Mouse (Mus musculus) G1E (cell line): ENCODE measurements around the gene Zfp607a. TPM values are rescaled to one million over a fixed set of nuclear protein-coding genes. Genes with fewer than 3 reads are reported as not detected.
"Not testable (repeated sequence)": the region's sequence is repeated elsewhere in the genome, so short reads cannot be mapped to it uniquely, and the experiment has no call there.

ENCODE experiments used
- ATAC-seq: 2 replicates; pipeline ENCODE4 v1.8.0; 2016; ENCODE audit warnings: mild to moderate bottlenecking; ENCODE audit not compliant: insufficient number of reproducible peaks, poor library complexity, low FRiP score, severe bottlenecking; ENCODE audit errors: extremely low read depth
- DNase-seq: peaks from one replicate; pipeline ENCODE4 v3.0.0; 2012; ENCODE audit warnings: low spot score
- H3K27me3 ChIP-seq: 2 replicates; pipeline ENCODE4 v1.6.1; 2012; ENCODE audit warnings: mild to moderate bottlenecking, low read length, inconsistent platforms; ENCODE audit not compliant: insufficient read depth
- H3K36me3 ChIP-seq: replicated peaks from 2 replicates; pipeline ENCODE3; 2012; ENCODE audit warnings: mild to moderate bottlenecking, inconsistent platforms
- H3K4me1 ChIP-seq: 2 replicates; pipeline ENCODE4 v1.6.1; 2012; ENCODE audit warnings: low read depth, low read length, inconsistent platforms, mixed read lengths; ENCODE audit not compliant: insufficient read depth
- H3K4me3 ChIP-seq: 2 replicates; pipeline ENCODE4 v1.5.1; 2012; ENCODE audit warnings: low read depth, mild to moderate bottlenecking, inconsistent platforms, low read length, moderate library complexity, mixed read lengths
- H3K9me3 ChIP-seq: replicated peaks from 2 replicates; pipeline ENCODE4 v1.6.1; 2012; ENCODE audit warnings: inconsistent platforms
- CTCF ChIP-seq: IDR thresholded peaks from 2 replicates; pipeline ENCODE4 v1.5.1; 2012; ENCODE audit warnings: low read depth, low read length, inconsistent platforms, mixed read lengths
- GATA1 ChIP-seq: IDR thresholded peaks from 2 replicates; pipeline ENCODE4 v1.6.1; 2012; ENCODE audit warnings: borderline replicate concordance, low read length, inconsistent platforms, mixed read lengths
- GATA2 ChIP-seq: IDR thresholded peaks from 2 replicates; pipeline ENCODE4 v1.6.1; 2012; ENCODE audit warnings: low read depth, low read length, inconsistent platforms, borderline replicate concordance
- POLR2AphosphoS5 ChIP-seq: IDR thresholded peaks from 2 replicates; pipeline ENCODE4 v1.6.1; 2012; ENCODE audit warnings: low read depth, low read length, inconsistent platforms; ENCODE audit not compliant: insufficient replicate concordance
- TAL1 ChIP-seq: conservative IDR thresholded peaks from 2 replicates; pipeline ENCODE4 v1.6.1; 2012; ENCODE audit warnings: low read depth, low read length, inconsistent platforms, mixed read lengths
- polyA plus RNA-seq: library from polyadenylated mRNA; stranded (reverse); fragments of >175 nt; gene quantifications from 2 replicates; pipeline ENCODE4 v1.2.3, GENCODE M21; 2012
- total RNA-seq, 2 experiments: library from RNA; stranded (forward) in 1 of 2; stranded (reverse) in 1 of 2; fragments of 200-1000 nt in 1 of 2; fragments of >200 nt in 1 of 2; fragmentation: Nextera tagmentation in 1 of 2; gene quantifications; 2 replicates each; pipeline ENCODE4 v1.2.3; 2014 to 2017

The Zfp607a gene
- total and polyA plus RNA-seq, 3 experiments, result 0.29 to 19.6 (median 15.5) TPM

DNA sequence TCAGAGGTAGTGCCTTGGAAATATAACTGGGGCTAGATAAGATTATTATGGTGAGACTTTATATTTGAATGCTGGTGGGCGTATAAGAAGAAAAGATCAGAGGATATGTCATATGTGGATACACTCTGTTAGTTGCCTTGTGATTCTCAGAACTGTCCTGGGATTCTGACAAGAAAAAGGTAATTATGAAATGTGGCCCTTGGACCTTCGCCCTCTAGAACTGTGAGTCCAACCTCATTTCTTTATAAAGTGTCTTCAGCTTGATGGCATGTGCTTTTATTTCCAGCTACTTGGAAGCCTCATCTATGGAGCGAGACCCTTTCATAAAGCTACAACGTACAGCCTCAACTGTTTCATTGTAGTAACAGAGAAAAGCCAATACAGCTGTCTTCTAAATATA lies 43.3 kb downstream of the Zfp607a start:
- no peak for TF ChIP-seq POLR2AphosphoS5
- TF ChIP-seq TAL1, result no peak
- TF ChIP-seq CTCF, result no peak
- TF ChIP-seq GATA2, result no peak
- no peak for TF ChIP-seq GATA1
- DNase-seq, result no peak
- H3K36me3 ChIP-seq, result no peaks in the 10 kb centered on the region
- H3K9me3 ChIP-seq, result 0 out of 2 replicates have a peak, but pooled peaks cover 2% of the 10 kb centered on the region
- H3K4me3 ChIP-seq, result no peak overlapping the region
- no peaks in the 10 kb centered on the region for H3K4me1 ChIP-seq
- no peak for ATAC-seq
- H3K27me3 ChIP-seq, result no peaks in the 10 kb centered on the region

DNA sequence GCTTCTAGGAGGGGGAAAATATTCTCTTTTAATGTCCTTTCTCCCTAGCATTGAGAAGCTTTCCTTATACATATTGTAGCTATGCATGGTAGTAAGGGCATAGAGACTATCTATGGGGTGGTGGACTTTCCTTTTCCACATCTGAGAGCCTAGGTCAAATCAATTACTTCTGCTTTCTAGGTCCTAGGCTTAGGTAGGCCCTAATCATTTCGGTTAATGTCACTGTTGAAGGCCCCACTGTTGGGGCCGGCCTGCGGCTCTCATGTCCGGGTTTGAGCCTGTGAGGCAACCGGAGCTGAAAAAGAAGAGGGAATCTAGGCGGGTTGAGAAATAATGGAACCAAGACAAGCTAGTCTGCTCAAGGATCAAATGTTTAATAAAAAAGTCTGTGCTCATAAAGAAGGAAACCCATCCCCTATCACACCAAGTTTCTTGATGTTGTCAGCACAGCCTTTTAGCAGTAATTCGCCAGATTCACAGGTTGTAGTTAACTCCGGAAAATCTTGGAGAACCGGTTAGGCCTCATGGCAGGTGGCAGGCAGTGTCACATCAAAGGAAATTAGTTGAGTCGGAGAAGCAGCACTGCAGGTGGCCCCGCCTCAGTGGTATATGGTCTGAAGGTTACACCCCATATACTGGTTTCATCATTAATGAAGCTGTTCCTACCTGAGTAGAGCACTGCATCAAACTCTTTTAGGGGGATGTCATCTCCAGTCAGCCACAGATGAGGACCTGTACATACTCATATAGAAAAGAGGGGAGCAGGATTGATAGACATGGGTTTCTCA lies 47.9 kb downstream of the Zfp607a start:
- TF ChIP-seq CTCF (no peak), GATA1 (no peak), TAL1 (no peak), POLR2AphosphoS5 (no peak), GATA2 (no peak)
- Histone ChIP-seq H3K36me3 (no peaks in the 10 kb centered on the region), H3K9me3 (0 out of 2 replicates have a peak, but pooled peaks cover 2% of the 10 kb centered on the region), H3K4me1 (no peaks in the 10 kb centered on the region), H3K4me3 (no peak overlapping the region), H3K27me3 (no peaks in the 10 kb centered on the region)
- no peak for DNase-seq
- ATAC-seq, result no peak

DNA sequence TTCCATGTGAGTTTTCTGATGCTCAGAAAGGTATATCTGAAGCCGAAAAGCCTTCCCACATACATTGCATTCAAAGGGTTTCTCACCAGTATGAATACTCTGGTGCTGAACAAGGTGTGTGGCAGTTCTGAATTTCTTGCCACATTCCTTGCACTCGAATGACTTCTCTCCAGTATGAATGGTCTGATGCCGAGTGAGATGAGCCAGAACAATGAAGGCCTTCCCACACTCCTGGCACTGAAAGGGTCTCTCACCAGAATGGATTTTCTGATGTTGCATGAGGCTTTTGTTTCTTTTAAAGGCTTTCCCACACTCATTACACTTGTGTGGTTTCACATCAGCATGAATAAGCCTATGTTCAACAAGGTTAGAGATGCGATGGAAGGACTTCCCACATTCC lies 53.6 kb downstream of the Zfp607a start:
- not testable (repeated sequence) for H3K27me3 ChIP-seq, H3K36me3 ChIP-seq, H3K4me3 ChIP-seq, DNase-seq, H3K4me1 ChIP-seq, H3K9me3 ChIP-seq, ATAC-seq

DNA sequence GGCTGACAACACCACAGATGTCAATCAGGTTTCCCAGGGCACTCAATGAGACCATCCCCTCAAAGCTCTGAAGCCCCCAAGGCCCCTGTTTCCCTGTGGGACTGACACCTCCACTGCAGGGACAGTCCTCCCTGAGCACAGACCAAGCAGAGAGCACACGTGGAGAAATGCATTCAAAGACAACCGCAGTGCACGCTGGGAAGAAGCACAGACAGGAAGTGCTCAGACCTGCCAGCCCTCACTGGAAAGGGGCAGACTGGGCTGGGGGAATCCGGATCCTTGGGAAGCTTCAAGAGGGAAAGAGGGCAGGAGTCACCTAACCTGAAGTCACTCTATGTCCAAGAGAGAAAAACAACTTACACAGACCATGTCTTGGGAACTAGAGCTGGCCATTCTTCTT lies 69.7 kb downstream of the Zfp607a start:
- not testable (repeated sequence) for DNase-seq, H3K9me3 ChIP-seq, H3K27me3 ChIP-seq, H3K4me1 ChIP-seq, H3K4me3 ChIP-seq, ATAC-seq, H3K36me3 ChIP-seq

DNA sequence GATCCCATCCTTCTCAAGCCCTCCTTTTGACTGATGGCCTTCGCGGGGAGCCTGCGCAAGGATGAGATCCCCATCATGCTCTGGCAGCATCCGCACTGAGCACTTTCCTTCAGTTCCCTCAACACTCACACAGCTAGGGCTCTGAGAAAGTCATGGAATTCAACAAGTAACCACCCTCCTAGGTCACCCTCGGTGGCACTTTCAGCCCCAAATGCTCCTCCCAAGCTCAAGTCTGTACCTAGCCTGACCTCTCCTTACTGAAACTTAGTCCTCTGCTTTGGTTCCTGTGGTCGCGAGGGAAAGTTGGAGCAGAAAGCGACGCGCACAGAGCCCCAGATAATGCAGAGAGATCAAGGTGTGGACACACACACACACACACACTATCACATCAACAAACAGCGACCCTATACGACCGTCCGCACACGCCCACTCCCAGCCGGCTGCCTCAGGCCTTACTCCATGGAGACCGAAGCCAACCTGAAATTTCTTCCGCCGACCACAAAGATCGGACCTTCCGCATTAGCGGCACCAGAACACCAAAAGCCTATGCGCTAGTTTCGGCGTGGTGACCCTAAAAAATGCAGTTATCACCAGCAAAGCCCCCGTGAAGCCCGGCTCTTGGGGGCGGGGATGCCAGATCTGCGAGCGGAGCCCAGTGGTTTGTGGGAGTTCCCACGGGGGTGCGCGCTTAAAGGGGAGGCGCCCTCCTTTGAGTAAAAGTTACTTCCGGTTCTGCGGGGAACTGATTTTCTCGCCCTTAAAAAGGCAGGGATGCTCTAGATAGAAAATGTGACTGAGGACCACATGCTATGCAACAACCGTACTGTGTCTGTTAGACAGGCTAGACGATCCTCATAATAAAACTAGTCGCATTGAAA lies 71.7 kb downstream of the Zfp607a start, which contains the start of gene Zfp974:
Zfp974 (minus strand) TSS at position 643 of the 878 bp plus-strand sequence.
- ATAC-seq (no peak), DNase-seq (no peak)
- TF ChIP-seq GATA2, result no peak
- no peak for TF ChIP-seq GATA1
- no peak for TF ChIP-seq TAL1
- TF ChIP-seq CTCF, result no peak
- TF ChIP-seq POLR2AphosphoS5, result no peak

More for the DNA sequence above, 71.7 kb downstream of the Zfp607a start, which contains the start of gene Zfp974:
- peaks cover 4% of the 10 kb centered on the region; the same call in 1 of the 2 replicates for H3K4me1 ChIP-seq
- no peaks in the 10 kb centered on the region for H3K36me3 ChIP-seq
- H3K4me3 ChIP-seq, result no peak within 1 kb of the TSS
- H3K9me3 ChIP-seq, result peaks cover 6% of the 10 kb centered on the region
- H3K27me3 ChIP-seq, result peaks cover 4% of the 10 kb centered on the region; the same call in 1 of the 2 replicates

Other genes with a start within 250 kb of the Zfp607a start
- not detected in 2 replicates for gene Ttc9b, start 203.6 kb upstream of the Zfp607a start, total RNA-seq (2014; fragmentation: Nextera tagmentation)
- gene Ttc9b, start 203.6 kb upstream of the Zfp607a start, total RNA-seq (2017), result not detected in 2 replicates
- not detected in 2 replicates for gene Ttc9b, start 203.6 kb upstream of the Zfp607a start, polyA plus RNA-seq
- gene Map3k10, start 182.9 kb upstream of the Zfp607a start, total RNA-seq (2014; fragmentation: Nextera tagmentation), result 5.9 and 8.0 TPM in 2 replicates
- gene Map3k10, start 182.9 kb upstream of the Zfp607a start, total RNA-seq (2017), result 8.6 and 10.8 TPM in 2 replicates
- gene Map3k10, start 182.9 kb upstream of the Zfp607a start, polyA plus RNA-seq, result 25.1 and 34.7 TPM in 2 replicates
- 2.7 and 4.4 TPM in 2 replicates for gene Zfp607b, start 168.2 kb upstream of the Zfp607a start, total RNA-seq (2014; fragmentation: Nextera tagmentation)
- 1.6 and 1.7 TPM in 2 replicates for gene Zfp607b, start 168.2 kb upstream of the Zfp607a start, total RNA-seq (2017)
- 0.01 and 0.04 TPM in 2 replicates for gene Zfp607b, start 168.2 kb upstream of the Zfp607a start, polyA plus RNA-seq
- 16.3 and 21.4 TPM in 2 replicates for gene Zfp60, start 126.1 kb upstream of the Zfp607a start, total RNA-seq (2014; fragmentation: Nextera tagmentation)
- 7.1 and 9.4 TPM in 2 replicates for gene Zfp60, start 126.1 kb upstream of the Zfp607a start, total RNA-seq (2017)
- 0.26 and 0.70 TPM in 2 replicates for gene Zfp60, start 126.1 kb upstream of the Zfp607a start, polyA plus RNA-seq
- 6.0 and 8.0 TPM in 2 replicates for gene Zfp626, start 50.3 kb upstream of the Zfp607a start, total RNA-seq (2014; fragmentation: Nextera tagmentation)
- gene Zfp626, start 50.3 kb upstream of the Zfp607a start, total RNA-seq (2017), result 6.2 and 6.3 TPM in 2 replicates
- gene Zfp626, start 50.3 kb upstream of the Zfp607a start, polyA plus RNA-seq, result 0.13 and 0.14 TPM in 2 replicates
- gene Zfp59, start 18.9 kb upstream of the Zfp607a start, total RNA-seq (2014; fragmentation: Nextera tagmentation), result 9.6 TPM in 2 replicates
- gene Zfp59, start 18.9 kb upstream of the Zfp607a start, total RNA-seq (2017), result 8.9 and 9.2 TPM in 2 replicates
- gene Zfp59, start 18.9 kb upstream of the Zfp607a start, polyA plus RNA-seq, result 0.15 and 0.33 TPM in 2 replicates
- gene Zfp974, start 71.9 kb downstream of the Zfp607a start, total RNA-seq (2014; fragmentation: Nextera tagmentation), result 1.7 and 2.4 TPM in 2 replicates
- gene Zfp974, start 71.9 kb downstream of the Zfp607a start, total RNA-seq (2017), result 0.64 and 2.2 TPM in 2 replicates
- gene Zfp974, start 71.9 kb downstream of the Zfp607a start, polyA plus RNA-seq, result 0.03 TPM in 1 of 2 replicates, not detected in the other
- 37.9 and 39.8 TPM in 2 replicates for gene Zfp780b, start 121.6 kb downstream of the Zfp607a start, total RNA-seq (2014; fragmentation: Nextera tagmentation)
- 20.6 and 25.9 TPM in 2 replicates for gene Zfp780b, start 121.6 kb downstream of the Zfp607a start, total RNA-seq (2017)
- gene Zfp780b, start 121.6 kb downstream of the Zfp607a start, polyA plus RNA-seq, result 0.31 and 0.41 TPM in 2 replicates
- 12.1 and 20.9 TPM in 2 replicates for gene Zfp850, start 156.6 kb downstream of the Zfp607a start, total RNA-seq (2014; fragmentation: Nextera tagmentation)
- gene Zfp850, start 156.6 kb downstream of the Zfp607a start, total RNA-seq (2017), result 11.7 and 12.5 TPM in 2 replicates
- gene Zfp850, start 156.6 kb downstream of the Zfp607a start, polyA plus RNA-seq, result 0.26 and 0.35 TPM in 2 replicates
- 140 and 154 TPM in 2 replicates for gene Psmc4, start 192.6 kb downstream of the Zfp607a start, total RNA-seq (2014; fragmentation: Nextera tagmentation)
- 175 and 188 TPM in 2 replicates for gene Psmc4, start 192.6 kb downstream of the Zfp607a start, total RNA-seq (2017)
- gene Psmc4, start 192.6 kb downstream of the Zfp607a start, polyA plus RNA-seq, result 96.9 and 123 TPM in 2 replicates
- gene Fcgbp, start 213.7 kb downstream of the Zfp607a start, total RNA-seq (2014; fragmentation: Nextera tagmentation), result not detected in 2 replicates
- 0.06 and 0.27 TPM in 2 replicates for gene Fcgbp, start 213.7 kb downstream of the Zfp607a start, total RNA-seq (2017)
- not detected in 2 replicates for gene Fcgbp, start 213.7 kb downstream of the Zfp607a start, polyA plus RNA-seq